Mouse (Mus musculus) heart, adult 2 months (tissue): ENCODE measurements around the gene Mrpl10.

Experiments
- CTCF ChIP-seq: fragments of 200-600 bp; IDR thresholded peaks from 2 replicates; pipeline ENCODE4 v1.8.1; 2022; ENCODE audit warnings: antibody characterized with exemption, mild to moderate bottlenecking, moderate library complexity
- EP300 ChIP-seq: fragments of 200-500 bp; IDR thresholded peaks from 2 replicates; pipeline ENCODE4 v1.6.1; 2011; ENCODE audit warnings: low read depth, low read length, control low read depth; ENCODE audit not compliant: insufficient read depth
- POLR2A ChIP-seq: fragments of 200-500 bp; IDR thresholded peaks from 2 replicates; pipeline ENCODE4 v1.6.1; 2011; ENCODE audit warnings: mild to moderate bottlenecking, low read depth, low read length, control low read depth; ENCODE audit not compliant: insufficient read depth

DNA sequence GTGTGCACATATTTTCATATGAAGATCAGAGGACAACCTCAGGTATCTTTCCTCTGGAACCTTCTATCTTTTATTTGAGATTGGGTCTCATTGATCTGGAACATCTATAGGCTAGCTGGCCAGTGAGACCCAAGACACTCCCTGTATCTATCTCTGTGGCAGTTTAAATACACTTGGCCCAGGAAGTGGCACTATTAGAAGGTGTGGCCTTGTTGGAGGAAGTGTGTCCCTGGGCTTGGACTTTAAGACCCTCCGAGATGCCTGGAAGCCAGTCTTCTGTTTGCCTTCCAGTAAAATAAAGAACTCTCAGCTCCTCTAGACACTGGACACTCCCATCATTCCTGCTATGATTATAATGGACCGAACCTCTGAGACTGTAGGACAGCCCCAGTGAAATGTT, 28.4 kb downstream of the Mrpl10 start:
- TF ChIP-seq POLR2A (no peak), CTCF (no peak), EP300 (no peak)
